In genomic region chr8:54486555-54487273, GRCm38 (mm10) we compare ENCODE assay signal across 8 mouse cellular contexts. TPM values are rescaled to one million over a fixed set of nuclear protein-coding genes. Genes with fewer than 3 reads are reported as not detected.
DNase-seq lines count a peak whose midpoint lies in the region; ATAC-seq and TF ChIP-seq lines count a peak whose summit lies in the region.
"Had no signal": no experiment of that assay in that cellular context is flagged by ENCODE, and none has a peak within 500 bp of the region (broad histone marks: within the 10 kb centered on the region; RNA-seq: fewer than 3 reads in every experiment).

No protein-coding gene starts in this region.

- no peaks in the 10 kb centered on the region for H3K36me3 ChIP-seq in megakaryocyte, embryonic 14.5 days (replicated peaks; ENCODE audit: low read length)
- no peaks in the 10 kb centered on the region for H3K36me3 ChIP-seq in liver, embryonic 14.5 days (replicated peaks; ENCODE audit: control insufficient read depth, insufficient read depth, low read depth)

- peak; percentile 10 to 12 for DNase-seq in heart, postnatal 10 days
- DNase-seq in liver, embryonic 14.5 days (ENCODE audit: low read depth in 3 of 3, low spot score in 3 of 3) = no peak
- no peak for DNase-seq in left cerebral cortex, postnatal 10 days (ENCODE audit: extremely low spot score in 1 of 2, low spot score in 2 of 2)
- no peak for DNase-seq in urinary bladder, postnatal 36 days (ENCODE audit: low spot score in 2 of 2)
- DNase-seq: gastrocnemius, postnatal 25 days had no signal

- no peak for TF ChIP-seq CTCF in liver, embryonic 14.5 days (IDR thresholded peaks at IDR 0.05; ENCODE audit: low read depth)

- H3K27me3 ChIP-seq in megakaryocyte, embryonic 14.5 days (replicated peaks) = peaks cover 21% of the 10 kb centered on the region
- no peaks in the 10 kb centered on the region for H3K27me3 ChIP-seq in liver, embryonic 14.5 days (ENCODE audit: control insufficient read depth, insufficient read depth, low read length)

- peak overlapping the region; percentile 15; the same call in 1 of the 2 replicates for H3K4me2 ChIP-seq in liver, embryonic 14.5 days (ENCODE audit: low read depth)

- H3K9ac ChIP-seq in liver, embryonic 14.5 days (replicated peaks) = no peak overlapping the region

- TF ChIP-seq EP300 in liver, embryonic 14.5 days (IDR thresholded peaks at IDR 0.05; ENCODE audit: low read depth) = no peak

- no peak for ATAC-seq in megakaryocyte, adult 5-6 weeks (ENCODE audit: poor library complexity, severe bottlenecking)
- no peak for ATAC-seq in liver, embryonic 14.5 days (ENCODE audit: insufficient read depth)
- ATAC-seq in cerebellum, adult (ENCODE audit: insufficient number of reproducible peaks, low FRiP score, low TSS enrichment) = no peak

- peak overlapping the region; percentile 73 for H3K4me3 ChIP-seq in megakaryocyte, embryonic 14.5 days (replicated peaks)
- no peak overlapping the region for H3K4me3 ChIP-seq in liver, embryonic 14.5 days (ENCODE audit: insufficient read depth in 1 of 2, low read depth in 2 of 2, low read length in 2 of 2)

- H3K4me1 ChIP-seq in megakaryocyte, embryonic 14.5 days = peaks cover 11% of the 10 kb centered on the region
- H3K4me1 ChIP-seq in liver, embryonic 14.5 days (replicated peaks; ENCODE audit: control insufficient read depth in 2 of 2, insufficient read depth in 2 of 2, low read length in 1 of 2) = no peaks in the 10 kb centered on the region

- intact Hi-C loops in heart, postnatal 10 days (cut with DNase I) = loop anchor here (5.0 kb wide), 1 partner anchor 94 kb away; no protein-coding TSS in a partner anchor
- intact Hi-C loops in left cerebral cortex, postnatal 10 days (cut with DNase I) = loop anchor here (10.0 kb wide), 1 partner anchor 412 kb away; the partner anchor contains the start of gene Vegfc

- 12% methylated on average over 19 of the region's 19 CpGs for WGBS in liver, embryonic 14.5 days (ENCODE audit: insufficient replicate concordance)

- no peaks in the 10 kb centered on the region for H3K9me3 ChIP-seq in megakaryocyte, embryonic 14.5 days
- H3K9me3 ChIP-seq in liver, embryonic 14.5 days (ENCODE audit: control insufficient read depth, low read length) = no peaks in the 10 kb centered on the region

- no peak overlapping the region for H3K27ac ChIP-seq in liver, embryonic 14.5 days

RNA-seq across cellular contexts. Expression of gene Asb5, which starts 42.7 kb away (rescaled TPM):
- 0.37 TPM in 1 of 2 replicates, not detected in the other for polyA plus RNA-seq in megakaryocyte, embryonic 14.5 days (2012; ENCODE audit: insufficient read depth, low replicate concordance)
- 0.16 TPM in 1 of 2 replicates, not detected in the other for total RNA-seq in megakaryocyte, adult 5-6 weeks (2015)
- not detected in 2 replicates for total RNA-seq in megakaryocyte, adult 5-6 weeks (2017)
- 10 to 100 TPM in 1 of 2 experiments, 1 to 10 TPM in 1; 7.5 to 11.4 TPM for total RNA-seq in heart, postnatal 10 days (2021)
- polyA plus RNA-seq in liver, embryonic 14.5 days (2012; rRNA removed) = 0.12 and 0.18 TPM in 2 replicates
- polyA plus RNA-seq in liver, embryonic 14.5 days (2014; fragmentation: Nextera tagmentation; extraction: Ambion mirVana) = 1.2 and 1.3 TPM in 2 replicates
- total RNA-seq in left cerebral cortex, postnatal 10 days (2021) = 1 to 10 TPM; 1.9 to 2.1 TPM

RNA-seq across cellular contexts. Expression of gene Spcs3, which starts 43.1 kb away (rescaled TPM):
- polyA plus RNA-seq in megakaryocyte, embryonic 14.5 days (2012; ENCODE audit: insufficient read depth, low replicate concordance) = 23.3 and 30.1 TPM in 2 replicates
- 117 and 126 TPM in 2 replicates for total RNA-seq in megakaryocyte, adult 5-6 weeks (2015)
- total RNA-seq in megakaryocyte, adult 5-6 weeks (2017) = 86.8 and 99.4 TPM in 2 replicates
- total RNA-seq in heart, postnatal 10 days (2021) = 10 to 100 TPM; 30.3 to 39.1 TPM
- 13.8 and 19.9 TPM in 2 replicates for polyA plus RNA-seq in liver, embryonic 14.5 days (2012; rRNA removed)
- polyA plus RNA-seq in liver, embryonic 14.5 days (2014; fragmentation: Nextera tagmentation; extraction: Ambion mirVana) = 60.8 and 65.6 TPM in 2 replicates
- 10 to 100 TPM; 47.5 to 51.0 TPM for total RNA-seq in left cerebral cortex, postnatal 10 days (2021)

Comparison
In these comparisons a context has a peak if more than half of its experiments do, and no peak if none do; other contexts are left out.
1. DNase-seq: peak in heart, postnatal 10 days (2 of 2); none in liver, embryonic 14.5 days (0 of 3), left cerebral cortex, postnatal 10 days (0 of 2) and urinary bladder, postnatal 36 days (0 of 2).